Mouse (Mus musculus) heart, embryonic 12.5 days (tissue): ENCODE results near the gene Tbc1d9b. TPM values are rescaled to one million over a fixed set of nuclear protein-coding genes. Genes with fewer than 3 reads are reported as not detected.
A peak's percentile ranks its signal among the peaks of the same experiment; 100 is the strongest.

Experiments
- ATAC-seq: fragments of 200-750 bp; cut with Nextera tagmentation; 2 replicates; pipeline ENCODE4 v1.8.0; 2017; ENCODE audit warnings: moderate TSS enrichment, moderate library complexity; ENCODE audit not compliant: insufficient number of reproducible peaks, low FRiP score
- H3K27ac ChIP-seq: fragments of 300-500 bp; sonication (generic); 2 replicates; pipeline ENCODE4 v1.5.1; 2016; ENCODE audit warnings: mild to moderate bottlenecking, moderate library complexity; ENCODE audit not compliant: poor library complexity, severe bottlenecking
- H3K27me3 ChIP-seq: fragments of 300-500 bp; sonication (generic); replicated peaks from 2 replicates; pipeline ENCODE4 v1.6.1; 2016; ENCODE audit warnings: mild to moderate bottlenecking, moderate library complexity
- H3K36me3 ChIP-seq: fragments of 300-500 bp; sonication (generic); 2 replicates; pipeline ENCODE4 v1.6.1; 2016; ENCODE audit warnings: mild to moderate bottlenecking, moderate library complexity
- H3K4me1 ChIP-seq: fragments of 300-500 bp; sonication (generic); replicated peaks from 2 replicates; pipeline ENCODE4 v1.6.1; 2016; ENCODE audit warnings: mild to moderate bottlenecking
- H3K4me2 ChIP-seq: fragments of 300-500 bp; sonication (generic); 2 replicates; pipeline ENCODE4 v1.6.1; 2016; ENCODE audit warnings: mild to moderate bottlenecking, moderate library complexity
- H3K4me3 ChIP-seq: fragments of 300-500 bp; sonication (generic); 2 replicates; pipeline ENCODE4 v1.5.1; 2016; ENCODE audit warnings: mild to moderate bottlenecking
- H3K9ac ChIP-seq: fragments of 300-500 bp; sonication (generic); 2 replicates; pipeline ENCODE4 v1.6.1; 2016; ENCODE audit warnings: mild to moderate bottlenecking, moderate library complexity
- H3K9me3 ChIP-seq: fragments of 300-500 bp; sonication (generic); replicated peaks from 2 replicates; pipeline ENCODE4 v1.6.1; 2016; ENCODE audit warnings: mild to moderate bottlenecking, moderate library complexity
- WGBS: fragments of 180-500 bp; shearing (Covaris S2); methylation state at CpG from one replicate; pipeline ENCODE4 v1.1.7; 2016; 5-methylcytosine and 5-hydroxymethylcytosine counted together
- polyA plus RNA-seq: library from polyadenylated mRNA; unstranded; fragments of >200 nt; fragmentation: Nextera tagmentation; extraction: Ambion mirVana; gene quantifications from 2 replicates; pipeline ENCODE4 v1.2.1, GENCODE M21; 2016

The Tbc1d9b gene
- polyA plus RNA-seq, 1 experiment from 2014 or later, result 35.5 TPM

GRCm38 (mm10) chr11:50178532-50179488 is 47.6 kb downstream of the Tbc1d9b start:
- no peak overlapping the region for H3K4me3 ChIP-seq
- no peak overlapping the region for H3K4me2 ChIP-seq
- 64% methylated on average over 5 of the region's 5 CpGs for WGBS
- no peak for ATAC-seq
- H3K27me3 ChIP-seq, result no peaks in the 10 kb centered on the region
- peaks cover 22% of the 10 kb centered on the region for H3K36me3 ChIP-seq
- H3K4me1 ChIP-seq, result peaks cover 35% of the 10 kb centered on the region
- no peak overlapping the region for H3K9ac ChIP-seq
- no peak overlapping the region for H3K27ac ChIP-seq
- no peaks in the 10 kb centered on the region for H3K9me3 ChIP-seq

DNA sequence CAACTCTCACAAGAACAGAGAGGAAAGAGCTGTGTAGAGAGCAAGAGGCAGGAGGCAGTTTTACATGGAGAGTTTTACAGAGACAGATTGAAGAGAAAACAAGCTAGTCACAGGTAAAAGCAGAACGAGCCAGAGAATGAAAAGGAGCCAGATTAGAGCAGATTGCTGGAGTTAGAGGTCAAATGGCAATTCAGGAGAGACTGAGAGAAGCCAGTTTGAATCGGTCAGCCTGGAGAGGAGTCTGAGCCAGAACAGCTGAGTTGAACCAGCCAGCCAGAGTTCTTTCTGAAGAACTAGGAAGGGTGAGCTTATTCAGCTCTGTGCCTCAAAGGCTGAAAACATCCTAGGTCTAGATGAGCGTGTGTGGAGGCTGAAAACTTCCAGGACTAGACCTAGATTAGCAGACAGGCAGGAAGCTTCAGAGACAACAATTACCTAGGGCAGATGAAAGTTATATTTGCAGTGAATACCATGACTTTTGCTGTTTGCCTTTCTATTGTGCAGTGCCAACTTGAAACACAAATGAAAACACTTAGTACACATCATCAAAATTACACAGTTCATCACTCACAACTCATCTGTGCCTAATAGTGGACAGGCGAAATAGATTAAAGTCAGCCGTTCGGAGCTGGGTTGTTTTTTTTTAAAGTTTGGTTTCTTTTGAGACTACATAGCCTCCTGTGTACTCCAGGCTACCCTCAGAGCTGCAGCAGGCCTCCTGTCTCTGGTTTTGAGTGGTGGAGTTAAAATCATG is 49.5 kb downstream of the Tbc1d9b start:
- Histone ChIP-seq H3K9me3 (no peaks in the 10 kb centered on the region), H3K9ac (no peak overlapping the region), H3K27me3 (no peaks in the 10 kb centered on the region), H3K4me2 (no peak overlapping the region), H3K4me3 (no peak overlapping the region), H3K36me3 (peaks cover 22% of the 10 kb centered on the region), H3K27ac (no peak overlapping the region), H3K4me1 (peaks cover 32% of the 10 kb centered on the region)
- WGBS, result 69% methylated on average over 6 of the region's 6 CpGs
- no peak for ATAC-seq

- 0 out of 2 replicates have a peak overlapping the region, but pooled peaks have one; percentile 26 for H3K9ac ChIP-seq
These were observed 51.5 kb downstream of the Tbc1d9b start for GRCm38 (mm10) chr11:50182702-50183101.

GRCm38 (mm10) chr11:50184788-50185187 is 53.6 kb downstream of the Tbc1d9b start:
- Histone ChIP-seq H3K27me3 (no peaks in the 10 kb centered on the region), H3K4me3 (no peak overlapping the region), H3K27ac (no peak overlapping the region), H3K9me3 (no peaks in the 10 kb centered on the region), H3K4me1 (peaks cover 14% of the 10 kb centered on the region), H3K4me2 (no peak overlapping the region), H3K9ac (no peak overlapping the region), H3K36me3 (peaks cover 14% of the 10 kb centered on the region; the same call in 1 of the 2 replicates)
- 87% methylated on average over 3 of the region's 3 CpGs for WGBS
- ATAC-seq, result no peak

More at GRCm38 (mm10) chr11:50182702-50183101, 51.5 kb downstream of the Tbc1d9b start:
- H3K27ac ChIP-seq, result no peak overlapping the region
- 75% methylated on average over 4 of the region's 4 CpGs for WGBS
- H3K27me3 ChIP-seq, result no peaks in the 10 kb centered on the region
- no peak overlapping the region for H3K4me3 ChIP-seq
- ATAC-seq, result no peak
- H3K9me3 ChIP-seq, result no peaks in the 10 kb centered on the region
- H3K36me3 ChIP-seq, result peaks cover 15% of the 10 kb centered on the region
- H3K4me2 ChIP-seq, result no peak overlapping the region
- H3K4me1 ChIP-seq, result peaks cover 29% of the 10 kb centered on the region

GRCm38 (mm10) chr11:50188682-50189081 is 57.5 kb downstream of the Tbc1d9b start:
- peaks cover 5% of the 10 kb centered on the region for H3K4me1 ChIP-seq
- H3K9me3 ChIP-seq, result no peaks in the 10 kb centered on the region
- H3K4me2 ChIP-seq, result no peak overlapping the region
- no peak for ATAC-seq
- 74% methylated on average over 7 of the region's 7 CpGs for WGBS
- no peak overlapping the region for H3K4me3 ChIP-seq
- no peaks in the 10 kb centered on the region for H3K27me3 ChIP-seq
- no peak overlapping the region for H3K9ac ChIP-seq
- H3K27ac ChIP-seq, result no peak overlapping the region
- H3K36me3 ChIP-seq, result peaks cover 9% of the 10 kb centered on the region; the same call in 1 of the 2 replicates

DNA sequence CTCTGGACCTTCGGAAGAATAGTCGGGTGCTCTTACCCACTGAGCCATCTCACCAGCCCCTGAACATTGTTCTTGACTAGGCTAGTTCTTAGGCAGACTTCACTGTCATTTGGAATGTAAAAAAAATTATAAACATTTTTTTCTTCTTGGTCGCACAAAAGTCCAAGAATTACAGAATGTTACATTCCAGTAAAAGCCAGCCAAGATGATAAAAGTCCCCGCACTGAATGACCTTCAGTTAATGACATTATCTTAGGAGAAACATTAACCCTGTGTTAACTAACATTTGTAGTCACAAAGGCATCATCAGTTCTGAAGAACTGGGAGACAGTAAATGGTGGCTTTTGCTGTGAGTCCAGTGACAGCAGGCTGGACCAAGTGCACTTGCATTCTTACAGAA is 59.2 kb downstream of the Tbc1d9b start:
- no peaks in the 10 kb centered on the region for H3K27me3 ChIP-seq
- peaks cover 21% of the 10 kb centered on the region; the same call in 1 of the 2 replicates for H3K36me3 ChIP-seq
- no peaks in the 10 kb centered on the region for H3K4me1 ChIP-seq
- 69% methylated on average over 4 of the region's 4 CpGs for WGBS
- no peaks in the 10 kb centered on the region for H3K9me3 ChIP-seq
- no peak overlapping the region for H3K9ac ChIP-seq
- no peak overlapping the region for H3K27ac ChIP-seq
- no peak overlapping the region for H3K4me3 ChIP-seq
- no peak for ATAC-seq
- H3K4me2 ChIP-seq, result no peak overlapping the region

- ATAC-seq, result no peak
- 89% methylated on average over 3 of the region's 3 CpGs for WGBS
- no peak overlapping the region for H3K4me3 ChIP-seq
- H3K27me3 ChIP-seq, result no peaks in the 10 kb centered on the region
- no peaks in the 10 kb centered on the region for H3K9me3 ChIP-seq
- H3K4me1 ChIP-seq, result no peaks in the 10 kb centered on the region
- no peak overlapping the region for H3K4me2 ChIP-seq
- no peak overlapping the region for H3K9ac ChIP-seq
- H3K36me3 ChIP-seq, result peaks cover 26% of the 10 kb centered on the region; the same call in 1 of the 2 replicates
- no peak overlapping the region for H3K27ac ChIP-seq
These were observed 61.1 kb downstream of the Tbc1d9b start for GRCm38 (mm10) chr11:50192278-50192677.

- H3K27me3 ChIP-seq, result no peaks in the 10 kb centered on the region
- H3K4me1 ChIP-seq, result no peaks in the 10 kb centered on the region
- H3K9me3 ChIP-seq, result no peaks in the 10 kb centered on the region
- H3K4me2 ChIP-seq, result no peak overlapping the region
- H3K9ac ChIP-seq, result no peak overlapping the region
- peaks cover 32% of the 10 kb centered on the region for H3K36me3 ChIP-seq
- no peak for ATAC-seq
- no peak overlapping the region for H3K27ac ChIP-seq
- H3K4me3 ChIP-seq, result no peak overlapping the region
- WGBS, result 81% methylated on average over 7 of the region's 7 CpGs
These were observed 62.9 kb downstream of the Tbc1d9b start for GRCm38 (mm10) chr11:50194070-50194469.

- peaks cover 39% of the 10 kb centered on the region for H3K36me3 ChIP-seq
- H3K4me3 ChIP-seq, result no peak overlapping the region
- no peaks in the 10 kb centered on the region for H3K27me3 ChIP-seq
- no peak overlapping the region for H3K4me2 ChIP-seq
- H3K9me3 ChIP-seq, result no peaks in the 10 kb centered on the region
- ATAC-seq, result no peak
- no peaks in the 10 kb centered on the region for H3K4me1 ChIP-seq
- WGBS, result 58% methylated on average over 4 of the region's 4 CpGs
- no peak overlapping the region for H3K9ac ChIP-seq
- H3K27ac ChIP-seq, result no peak overlapping the region
These were observed 63.6 kb downstream of the Tbc1d9b start for GRCm38 (mm10) chr11:50194793-50195192.

GRCm38 (mm10) chr11:50197500-50197899 is 66.3 kb downstream of the Tbc1d9b start:
- Histone ChIP-seq H3K36me3 (peaks cover 66% of the 10 kb centered on the region), H3K4me1 (no peaks in the 10 kb centered on the region), H3K4me3 (no peak overlapping the region), H3K27ac (no peak overlapping the region), H3K9ac (no peak overlapping the region), H3K4me2 (no peak overlapping the region), H3K9me3 (no peaks in the 10 kb centered on the region), H3K27me3 (no peaks in the 10 kb centered on the region)
- 88% methylated on average over 4 of the region's 4 CpGs for WGBS
- no peak for ATAC-seq

- H3K27me3 ChIP-seq, result no peaks in the 10 kb centered on the region
- no peaks in the 10 kb centered on the region for H3K9me3 ChIP-seq
- H3K4me1 ChIP-seq, result no peaks in the 10 kb centered on the region
- no peak overlapping the region for H3K9ac ChIP-seq
- no peak overlapping the region for H3K4me3 ChIP-seq
- 90% methylated on average over 4 of the region's 5 CpGs for WGBS
- peaks cover 75% of the 10 kb centered on the region for H3K36me3 ChIP-seq
- H3K4me2 ChIP-seq, result no peak overlapping the region
- no peak overlapping the region for H3K27ac ChIP-seq
- ATAC-seq, result no peak
These were observed 67.1 kb downstream of the Tbc1d9b start for GRCm38 (mm10) chr11:50198219-50198846.
